Mouse (Mus musculus) B cell, adult (primary cell): ENCODE results near the gene Olfr1555-ps1. TPM values are rescaled to one million over a fixed set of nuclear protein-coding genes. Genes with fewer than 3 reads are reported as not detected.

Experiments
- total RNA-seq: library from RNA; stranded (reverse); gene quantifications from 4 replicates; pipeline ENCODE4 v1.2.4, GENCODE M21; 2023; ENCODE audit not compliant: inconsistent age

The Olfr1555-ps1 gene
- not detected in 4 replicates for total RNA-seq

DNA sequence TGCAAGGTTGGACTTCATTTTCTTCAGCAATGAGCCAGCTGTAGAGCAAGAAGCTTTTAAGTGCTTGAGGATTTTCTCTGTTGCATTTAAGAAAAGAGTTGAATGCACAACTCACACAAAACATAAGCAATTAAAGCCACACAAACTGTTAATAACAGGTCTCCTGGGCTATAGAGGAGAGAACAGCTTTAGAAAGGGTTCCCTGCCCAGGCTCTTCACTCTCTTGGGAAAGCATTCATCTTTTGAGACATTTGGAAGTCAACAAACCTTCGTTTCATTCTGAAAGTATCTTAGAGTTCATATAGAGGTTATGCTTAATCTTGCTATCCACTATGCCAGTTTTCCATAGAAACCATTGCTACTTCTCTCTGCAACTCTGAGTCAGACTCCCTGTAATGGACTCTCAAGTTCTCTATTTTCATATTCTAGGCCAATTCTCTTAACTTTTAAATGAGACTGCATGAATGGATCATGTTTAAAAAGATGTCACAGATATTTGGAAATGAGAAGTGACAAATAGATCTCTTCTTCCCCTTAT is at the start of gene Olfr1555-ps1:
Gene Olfr1555-ps1 (minus strand): TSS at position 51 of the 538 bp plus-strand sequence.

GRCm38 (mm10) chr19:12200334-12200733 is 30.4 kb upstream of the Olfr1555-ps1 start, which contains the start of gene Olfr1431:
Gene Olfr1431, plus strand, starts transcription at chr19:12200634.

GRCm38 (mm10) chr19:12123103-12123502 is 46.8 kb downstream of the Olfr1555-ps1 start, which contains the start of gene Olfr76:
Gene Olfr76, minus strand, starts transcription at chr19:12123203.

DNA sequence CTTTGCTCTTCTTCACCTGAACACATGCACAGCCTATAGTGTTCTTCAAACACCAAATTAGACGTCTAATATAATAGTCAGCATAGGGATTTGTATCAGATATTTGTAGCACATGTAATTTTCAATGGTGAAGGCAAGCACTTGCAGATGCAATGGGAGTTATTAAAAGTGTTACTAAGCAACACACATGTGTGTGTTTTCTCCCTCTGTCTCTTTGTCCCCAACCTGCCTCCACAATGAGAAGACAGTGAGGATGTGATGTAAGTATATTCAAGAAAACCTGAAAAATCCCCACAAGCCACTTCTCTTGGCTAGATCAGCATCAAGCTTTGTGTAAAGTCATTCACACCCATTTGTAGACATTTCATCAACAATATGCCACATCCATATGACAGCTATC is 54.1 kb downstream of the Olfr1555-ps1 start, which contains the start of gene Olfr1428:
Gene Olfr1428 (minus strand): TSS at position 101 of the 400 bp plus-strand sequence.

Other genes starting within 250 kb of the Olfr1555-ps1 start
- gene Osbp, start 204.2 kb downstream of the Olfr1555-ps1 start, total RNA-seq, result 49.4 to 51.9 TPM (median 50.6 TPM) in 4 replicates
- not detected in 4 replicates for gene Olfr1423, start 128.8 kb downstream of the Olfr1555-ps1 start, total RNA-seq
- not detected in 4 replicates for gene Olfr1424, start 107.4 kb downstream of the Olfr1555-ps1 start, total RNA-seq
- gene Olfr1425, start 92.4 kb downstream of the Olfr1555-ps1 start, total RNA-seq, result not detected in 4 replicates
- gene Olfr1426, start 78.1 kb downstream of the Olfr1555-ps1 start, total RNA-seq, result not detected in 4 replicates
- gene Olfr1427, start 66.8 kb downstream of the Olfr1555-ps1 start, total RNA-seq, result not detected in 4 replicates
- gene Olfr1428, start 54.2 kb downstream of the Olfr1555-ps1 start, total RNA-seq, result not detected in 4 replicates
- gene Olfr76, start 46.9 kb downstream of the Olfr1555-ps1 start, total RNA-seq, result not detected in 4 replicates
- not detected in 4 replicates for gene Olfr1431, start 30.5 kb upstream of the Olfr1555-ps1 start, total RNA-seq
- not detected in 4 replicates for gene Olfr1432, start 62.5 kb upstream of the Olfr1555-ps1 start, total RNA-seq
- gene Olfr262, start 71.5 kb upstream of the Olfr1555-ps1 start, total RNA-seq, result not detected in 4 replicates
- gene Olfr235, start 90.9 kb upstream of the Olfr1555-ps1 start, total RNA-seq, result not detected in 4 replicates
- not detected in 4 replicates for gene Olfr1434, start 109.7 kb upstream of the Olfr1555-ps1 start, total RNA-seq
- gene Olfr1436, start 129.0 kb upstream of the Olfr1555-ps1 start, total RNA-seq, result not detected in 4 replicates
- not detected in 4 replicates for gene Olfr1437, start 155.0 kb upstream of the Olfr1555-ps1 start, total RNA-seq
- not detected in 4 replicates for gene Olfr1438-ps1, start 165.8 kb upstream of the Olfr1555-ps1 start, total RNA-seq
- gene Olfr1440, start 217.2 kb upstream of the Olfr1555-ps1 start, total RNA-seq, result not detected in 4 replicates
- not detected in 4 replicates for gene Olfr1441, start 247.3 kb upstream of the Olfr1555-ps1 start, total RNA-seq